Mouse (Mus musculus): ENCODE measurements around the gene Camk2d.

- TF ChIP-seq POLR2A (IDR thresholded peaks at IDR 0.05; ENCODE audit: extremely low read depth, insufficient read depth, low read length) (no peak), CTCF (IDR thresholded peaks at IDR 0.05; ENCODE audit: extremely low read depth, insufficient read depth, low read length) (no peak)
Observed at GRCm38 (mm10) chr3:126671292-126671691, 75.2 kb downstream of the Camk2d start.

All from cortical plate, adult 2 months (tissue).